Mouse (Mus musculus) liver, embryonic 11.5 days (tissue): ENCODE data around the gene Serpina16. TPM values are rescaled to one million over a fixed set of nuclear protein-coding genes. Genes with fewer than 3 reads are reported as not detected.
A peak's percentile ranks its signal among the peaks of the same experiment; 100 is the strongest.
"Not testable (repeated sequence)": the region's sequence is repeated elsewhere in the genome, so short reads cannot be mapped to it uniquely, and the experiment has no call there.

Experiments
- ATAC-seq: fragments of 200-750 bp; cut with Nextera tagmentation; replicated peaks from 2 replicates; pipeline ENCODE4 v1.8.0; 2017; ENCODE audit warnings: moderate number of reproducible peaks, mild to moderate bottlenecking, moderate TSS enrichment, moderate library complexity; ENCODE audit not compliant: low FRiP score
- DNase-seq: peaks from one replicate; pipeline ENCODE4 v3.0.0-alpha.2; 2017; ENCODE audit warnings: low spot score
- H3K27ac ChIP-seq: fragments of 300-500 bp; sonication (generic); 2 replicates; pipeline ENCODE4 v1.5.1; 2014; ENCODE audit warnings: mild to moderate bottlenecking, low read depth, low read length, control low read depth
- H3K27me3 ChIP-seq: fragments of 300-500 bp; sonication (generic); replicated peaks from 2 replicates; pipeline ENCODE4 v1.6.1; 2014; ENCODE audit warnings: low read length, mixed read lengths; ENCODE audit not compliant: control insufficient read depth, insufficient read depth
- H3K36me3 ChIP-seq: fragments of 300-500 bp; sonication (generic); 2 replicates; pipeline ENCODE4 v1.6.1; 2014; ENCODE audit warnings: mild to moderate bottlenecking, low read length, moderate library complexity, mixed read lengths; ENCODE audit not compliant: control insufficient read depth, insufficient read depth
- H3K4me1 ChIP-seq: fragments of 300-500 bp; sonication (generic); replicated peaks from 2 replicates; pipeline ENCODE4 v1.6.1; 2014; ENCODE audit warnings: low read length, mixed read lengths; ENCODE audit not compliant: control insufficient read depth, insufficient read depth
- H3K4me2 ChIP-seq: fragments of 300-500 bp; sonication (generic); 2 replicates; pipeline ENCODE4 v1.6.1; 2014; ENCODE audit warnings: mild to moderate bottlenecking, control low read depth, moderate library complexity
- H3K4me3 ChIP-seq: fragments of 300-500 bp; sonication (generic); 2 replicates; pipeline ENCODE4 v1.5.1; 2014; ENCODE audit warnings: low read depth, low read length, control low read depth
- H3K9ac ChIP-seq: fragments of 300-500 bp; sonication (generic); 2 replicates; pipeline ENCODE4 v1.6.1; 2014; ENCODE audit warnings: low read depth, low read length, control low read depth
- H3K9me3 ChIP-seq: fragments of 300-500 bp; sonication (generic); 2 replicates; pipeline ENCODE4 v1.6.1; 2016; ENCODE audit warnings: low read length, inconsistent platforms, mixed read lengths; ENCODE audit not compliant: control insufficient read depth
- WGBS: fragments of 180-500 bp; shearing (Covaris S2); extraction: QIAGEN DNeasy Blood & Tissue Kit; methylation state at CpG from one replicate; pipeline ENCODE4 v1.1.7; 2014; 5-methylcytosine and 5-hydroxymethylcytosine counted together
- polyA plus RNA-seq: library from polyadenylated mRNA; unstranded; fragments of >200 nt; fragmentation: Nextera tagmentation; extraction: Ambion mirVana; gene quantifications from 2 replicates; pipeline ENCODE4 v1.2.1, GENCODE M21; 2014

Gene Serpina16
- polyA plus RNA-seq, 1 experiment from 2014 or later = not detected

- no peak overlapping the region for H3K27ac ChIP-seq
- no peaks in the 10 kb centered on the region for H3K36me3 ChIP-seq
- 73% methylated on average over 5 of the region's 5 CpGs for WGBS
- no peak overlapping the region for H3K4me2 ChIP-seq
- H3K4me3 ChIP-seq = no peak overlapping the region
- H3K27me3 ChIP-seq = no peaks in the 10 kb centered on the region
- no peak overlapping the region for H3K9ac ChIP-seq
- H3K4me1 ChIP-seq = no peaks in the 10 kb centered on the region
- H3K9me3 ChIP-seq = no peaks in the 10 kb centered on the region
- ATAC-seq (no peak), DNase-seq (no peak)
These were observed 5.6 kb downstream of the Serpina16 start for GRCm38 (mm10) chr12:103670344-103670743.

GRCm38 (mm10) chr12:103665286-103665685, 10.7 kb downstream of the Serpina16 start:
- DNase-seq (no peak), ATAC-seq (no peak)
- 85% methylated on average over 3 of the region's 3 CpGs for WGBS
- H3K27ac ChIP-seq = no peak overlapping the region
- H3K9ac ChIP-seq = no peak overlapping the region
- H3K9me3 ChIP-seq = no peaks in the 10 kb centered on the region
- H3K4me3 ChIP-seq = no peak overlapping the region
- no peaks in the 10 kb centered on the region for H3K27me3 ChIP-seq
- H3K4me1 ChIP-seq = no peaks in the 10 kb centered on the region
- no peaks in the 10 kb centered on the region for H3K36me3 ChIP-seq
- no peak overlapping the region for H3K4me2 ChIP-seq

- not testable (repeated sequence) for H3K9me3 ChIP-seq, H3K4me3 ChIP-seq, DNase-seq, H3K27ac ChIP-seq, H3K36me3 ChIP-seq, H3K27me3 ChIP-seq, H3K4me1 ChIP-seq, H3K9ac ChIP-seq, H3K4me2 ChIP-seq
- ATAC-seq = 0 out of 2 replicates have a peak, but pooled peaks have one; percentile 26
These were observed 13.9 kb downstream of the Serpina16 start for GRCm38 (mm10) chr12:103662053-103662452.

- H3K4me2 ChIP-seq = no peak overlapping the region
- no peak overlapping the region for H3K27ac ChIP-seq
- DNase-seq = no peak
- H3K27me3 ChIP-seq = no peaks in the 10 kb centered on the region
- H3K4me3 ChIP-seq = no peak overlapping the region
- H3K9ac ChIP-seq = no peak overlapping the region
- H3K36me3 ChIP-seq = no peaks in the 10 kb centered on the region
- 77% methylated on average over 5 of the region's 5 CpGs for WGBS
- H3K9me3 ChIP-seq = no peaks in the 10 kb centered on the region
- ATAC-seq = no peak
- no peaks in the 10 kb centered on the region for H3K4me1 ChIP-seq
These were observed 15.9 kb downstream of the Serpina16 start for GRCm38 (mm10) chr12:103660076-103660475.

- H3K4me2 ChIP-seq = no peak overlapping the region
These were observed 16.8 kb downstream of the Serpina16 start for GRCm38 (mm10) chr12:103659171-103659570.

GRCm38 (mm10) chr12:103657991-103658390, 17.9 kb downstream of the Serpina16 start:
- Histone ChIP-seq H3K4me3 (no peak overlapping the region), H3K36me3 (no peaks in the 10 kb centered on the region), H3K4me1 (no peaks in the 10 kb centered on the region), H3K27ac (peak overlapping the region; percentile 38; the same call in 1 of the 2 replicates), H3K4me2 (no peak overlapping the region), H3K27me3 (no peaks in the 10 kb centered on the region), H3K9ac (no peak overlapping the region), H3K9me3 (no peaks in the 10 kb centered on the region)
- no peak for DNase-seq
- no peak for ATAC-seq
- WGBS = 76% methylated on average over 10 of the region's 10 CpGs

More at GRCm38 (mm10) chr12:103659171-103659570, 16.8 kb downstream of the Serpina16 start:
- no peaks in the 10 kb centered on the region for H3K4me1 ChIP-seq
- H3K9me3 ChIP-seq = no peaks in the 10 kb centered on the region
- DNase-seq (no peak), ATAC-seq (no peak)
- H3K9ac ChIP-seq = no peak overlapping the region
- H3K36me3 ChIP-seq = no peaks in the 10 kb centered on the region
- no peaks in the 10 kb centered on the region for H3K27me3 ChIP-seq
- no peak overlapping the region for H3K27ac ChIP-seq
- WGBS = 76% methylated on average over 2 of the region's 2 CpGs
- no peak overlapping the region for H3K4me3 ChIP-seq

GRCm38 (mm10) chr12:103656848-103657626, 18.9 kb downstream of the Serpina16 start, which contains the start of gene Serpina6:
Gene Serpina6, minus strand, starts transcription at chr12:103657212.
- no peaks in the 10 kb centered on the region for H3K9me3 ChIP-seq
- H3K4me3 ChIP-seq = peak within 1 kb of the TSS; percentile 40
- H3K4me1 ChIP-seq = no peaks in the 10 kb centered on the region
- peak within 1 kb of the TSS; percentile 57 for H3K4me2 ChIP-seq
- no peaks in the 10 kb centered on the region for H3K27me3 ChIP-seq
- peak within 1 kb of the TSS; percentile 62 for H3K9ac ChIP-seq
- DNase-seq = no peak
- WGBS = 64% methylated on average over 9 of the region's 9 CpGs
- H3K36me3 ChIP-seq = no peaks in the 10 kb centered on the region
- ATAC-seq = 0 out of 2 replicates have a peak, but pooled peaks have one; percentile 16
- peak within 1 kb of the TSS; percentile 60 for H3K27ac ChIP-seq

GRCm38 (mm10) chr12:103655123-103656044, 20.6 kb downstream of the Serpina16 start:
- 73% methylated on average over 7 of the region's 7 CpGs for WGBS
- ATAC-seq = peak; percentile 47; the same call in 1 of the 2 replicates
- Histone ChIP-seq H3K4me2 (peak overlapping the region; percentile 57), H3K9me3 (no peaks in the 10 kb centered on the region), H3K4me1 (no peaks in the 10 kb centered on the region), H3K27me3 (no peaks in the 10 kb centered on the region), H3K27ac (peak overlapping the region; percentile 60; the same call in 1 of the 2 replicates), H3K36me3 (no peaks in the 10 kb centered on the region), H3K9ac (no peak overlapping the region), H3K4me3 (peak overlapping the region; percentile 40)
- no peak for DNase-seq
